Mouse (Mus musculus): ENCODE data around the gene Dgat2. TPM values are rescaled to one million over a fixed set of nuclear protein-coding genes. Genes with fewer than 3 reads are reported as not detected.

Dgat2 gene
- 2.9 TPM for polyA plus RNA-seq (2014; fragmentation: Illumina TruSeq; extraction: RNeasy Lipid Tissue Mini Kit (QIAGEN cat#74804))

GRCm38 (mm10) chr7:99182432-99183172 lies at the start of gene Dgat2:
Gene Dgat2 (minus strand): TSS chr7:99182719.

GRCm38 (mm10) chr7:99140984-99141918 lies 41.3 kb downstream of the Dgat2 start, which contains the start of gene Uvrag:
Gene Uvrag (minus strand): TSS chr7:99141141.

Other genes starting within 250 kb of the Dgat2 start
- 19.9 TPM for gene Uvrag, start 41.6 kb downstream of the Dgat2 start, polyA plus RNA-seq (2014; fragmentation: Illumina TruSeq; extraction: RNeasy Lipid Tissue Mini Kit (QIAGEN cat#74804))
- gene Mogat2, start 55.9 kb upstream of the Dgat2 start, polyA plus RNA-seq (2014; fragmentation: Illumina TruSeq; extraction: RNeasy Lipid Tissue Mini Kit (QIAGEN cat#74804)), result not detected
- 0.40 TPM for gene Map6, start 84.7 kb upstream of the Dgat2 start, polyA plus RNA-seq (2014; fragmentation: Illumina TruSeq; extraction: RNeasy Lipid Tissue Mini Kit (QIAGEN cat#74804))
- 215 TPM for gene Serpinh1, start 170.5 kb upstream of the Dgat2 start, polyA plus RNA-seq (2014; fragmentation: Illumina TruSeq; extraction: RNeasy Lipid Tissue Mini Kit (QIAGEN cat#74804))
- 0.31 TPM for gene Gdpd5, start 198.7 kb upstream of the Dgat2 start, polyA plus RNA-seq (2014; fragmentation: Illumina TruSeq; extraction: RNeasy Lipid Tissue Mini Kit (QIAGEN cat#74804))